Mouse (Mus musculus): Measurements from ENCODE around the gene Mmp27. TPM values are rescaled to one million over a fixed set of nuclear protein-coding genes. Genes with fewer than 3 reads are reported as not detected.

The Mmp27 gene
- polyA plus RNA-seq, 1 experiment from 2014 or later: not detected

DNA sequence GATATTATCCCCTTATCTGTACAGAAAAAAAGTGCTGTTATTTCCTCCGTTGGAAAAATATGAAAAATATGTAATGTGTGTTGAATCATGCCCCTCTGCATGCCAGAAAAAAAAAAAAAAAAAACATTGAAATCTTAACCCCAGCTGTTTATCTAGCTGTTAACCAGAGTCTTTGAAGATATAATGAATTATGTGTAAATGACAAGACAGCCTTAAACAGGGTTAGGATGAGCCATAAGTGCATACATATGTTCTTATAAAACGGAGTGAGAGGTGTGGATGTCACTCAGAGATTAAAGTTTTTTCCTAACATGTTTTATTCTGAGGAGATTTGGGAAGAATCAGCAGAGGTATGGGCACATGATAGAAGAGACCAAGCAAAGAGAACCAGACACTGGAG lies 3.3 kb upstream of the Mmp27 start:
- Histone ChIP-seq H3K4me2 (ENCODE audit: low read length) (no peak overlapping the region), H3K9ac (ENCODE audit: low read depth, low read length) (no peak overlapping the region), H3K27ac (no peak overlapping the region), H3K9me3 (replicated peaks; ENCODE audit: low read length) (no peaks in the 10 kb centered on the region), H3K4me1 (replicated peaks; ENCODE audit: insufficient read depth, low read length) (0 out of 2 replicates have a peak, but pooled peaks cover 3% of the 10 kb centered on the region), H3K36me3 (ENCODE audit: insufficient read depth, low read length) (no peaks in the 10 kb centered on the region), H3K4me3 (replicated peaks; ENCODE audit: low read depth, low read length) (no peak overlapping the region), H3K27me3 (ENCODE audit: insufficient read depth, low read length) (no peaks in the 10 kb centered on the region)
- ATAC-seq (replicated peaks; ENCODE audit: low FRiP score, low read depth) (no peak), DNase-seq (ENCODE audit: low spot score) (no peak)
- WGBS: 47% methylated on average over 2 of the region's 2 CpGs
- no peak for TF ChIP-seq CTCF (IDR thresholded peaks at IDR 0.05; ENCODE audit: low read depth)

- Histone ChIP-seq H3K9ac (ENCODE audit: low read depth, low read length) (no peak overlapping the region), H3K9me3 (replicated peaks; ENCODE audit: low read length) (no peaks in the 10 kb centered on the region), H3K36me3 (ENCODE audit: insufficient read depth, low read length) (no peaks in the 10 kb centered on the region), H3K4me2 (ENCODE audit: low read length) (no peak overlapping the region), H3K4me3 (replicated peaks; ENCODE audit: low read depth, low read length) (no peak overlapping the region), H3K4me1 (replicated peaks; ENCODE audit: insufficient read depth, low read length) (0 out of 2 replicates have a peak, but pooled peaks cover 3% of the 10 kb centered on the region), H3K27ac (no peak overlapping the region), H3K27me3 (ENCODE audit: insufficient read depth, low read length) (no peaks in the 10 kb centered on the region)
- 74% methylated on average over 1 of the region's 1 CpGs for WGBS
- no peak for ATAC-seq (replicated peaks; ENCODE audit: low FRiP score, low read depth)
- TF ChIP-seq CTCF (IDR thresholded peaks at IDR 0.05; ENCODE audit: low read depth): no peak
- no peak for DNase-seq (ENCODE audit: low spot score)
Observed at GRCm38 (mm10) chr9:7570485-7570884, 711 bp upstream of the Mmp27 start.

GRCm38 (mm10) chr9:7572188-7572587 lies 992 bp downstream of the Mmp27 start:
- 81% methylated on average over 7 of the region's 7 CpGs for WGBS
- TF ChIP-seq CTCF (IDR thresholded peaks at IDR 0.05; ENCODE audit: low read depth): no peak
- Histone ChIP-seq H3K36me3 (ENCODE audit: insufficient read depth, low read length) (no peaks in the 10 kb centered on the region), H3K4me3 (replicated peaks; ENCODE audit: low read depth, low read length) (no peak overlapping the region), H3K27ac (no peak overlapping the region), H3K27me3 (ENCODE audit: insufficient read depth, low read length) (no peaks in the 10 kb centered on the region), H3K4me2 (ENCODE audit: low read length) (no peak overlapping the region), H3K9me3 (replicated peaks; ENCODE audit: low read length) (no peaks in the 10 kb centered on the region), H3K4me1 (replicated peaks; ENCODE audit: insufficient read depth, low read length) (0 out of 2 replicates have a peak, but pooled peaks cover 3% of the 10 kb centered on the region), H3K9ac (ENCODE audit: low read depth, low read length) (no peak overlapping the region)
- ATAC-seq (replicated peaks; ENCODE audit: low FRiP score, low read depth) (no peak), DNase-seq (ENCODE audit: low spot score) (no peak)

DNA sequence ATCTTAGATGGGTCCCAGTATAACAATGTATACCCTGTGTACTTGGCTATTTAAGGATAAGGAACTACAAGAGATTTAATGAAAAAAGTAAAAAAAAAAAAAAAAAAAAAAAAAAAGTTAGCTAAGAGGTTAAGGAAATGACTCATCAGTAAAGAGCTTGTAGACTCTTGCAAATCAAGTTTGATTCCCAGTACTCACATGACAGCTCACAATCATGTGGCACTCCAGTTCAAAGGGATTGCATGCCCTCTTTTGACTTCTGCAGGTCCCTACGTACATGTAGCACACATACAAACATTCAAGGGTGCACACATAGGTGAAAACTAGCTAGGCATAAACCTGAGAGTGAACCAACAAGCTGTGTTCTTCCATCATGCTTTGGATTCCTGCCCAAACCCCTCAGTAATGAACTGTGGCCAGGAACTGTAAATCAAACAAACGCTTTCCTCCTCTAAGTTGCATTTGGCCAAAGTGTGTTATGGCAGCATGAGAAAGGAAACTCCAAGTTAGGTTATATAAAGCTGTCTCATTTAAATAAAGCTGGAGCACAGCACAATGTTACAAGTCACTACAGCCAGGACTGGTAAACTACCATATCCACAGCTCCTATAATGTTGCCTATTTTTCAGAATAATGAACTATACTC lies 1.6 kb downstream of the Mmp27 start:
- H3K9me3 ChIP-seq (replicated peaks; ENCODE audit: low read length): no peaks in the 10 kb centered on the region
- H3K27me3 ChIP-seq (ENCODE audit: insufficient read depth, low read length): no peaks in the 10 kb centered on the region
- DNase-seq (ENCODE audit: low spot score) (peak; percentile 52), ATAC-seq (replicated peaks; ENCODE audit: low FRiP score, low read depth) (no peak)
- H3K4me2 ChIP-seq (ENCODE audit: low read length): no peak overlapping the region
- no peak overlapping the region for H3K27ac ChIP-seq
- TF ChIP-seq CTCF (IDR thresholded peaks at IDR 0.05; ENCODE audit: low read depth): no peak
- H3K4me1 ChIP-seq (replicated peaks; ENCODE audit: insufficient read depth, low read length): 0 out of 2 replicates have a peak, but pooled peaks cover 3% of the 10 kb centered on the region
- H3K9ac ChIP-seq (ENCODE audit: low read depth, low read length): no peak overlapping the region
- H3K4me3 ChIP-seq (replicated peaks; ENCODE audit: low read depth, low read length): no peak overlapping the region
- 31% methylated on average over 2 of the region's 2 CpGs for WGBS
- H3K36me3 ChIP-seq (ENCODE audit: insufficient read depth, low read length): no peaks in the 10 kb centered on the region

- no peak for TF ChIP-seq CTCF (IDR thresholded peaks at IDR 0.05; ENCODE audit: low read depth)
- ATAC-seq (replicated peaks; ENCODE audit: low FRiP score, low read depth) (no peak), DNase-seq (ENCODE audit: low spot score) (no peak)
- H3K27ac ChIP-seq: no peak overlapping the region
- H3K36me3 ChIP-seq (ENCODE audit: insufficient read depth, low read length): no peaks in the 10 kb centered on the region
- H3K9me3 ChIP-seq (replicated peaks; ENCODE audit: low read length): no peaks in the 10 kb centered on the region
- H3K27me3 ChIP-seq (ENCODE audit: insufficient read depth, low read length): no peaks in the 10 kb centered on the region
- no peak overlapping the region for H3K4me2 ChIP-seq (ENCODE audit: low read length)
- H3K4me1 ChIP-seq (replicated peaks; ENCODE audit: insufficient read depth, low read length): 0 out of 2 replicates have a peak, but pooled peaks cover 3% of the 10 kb centered on the region
- H3K9ac ChIP-seq (ENCODE audit: low read depth, low read length): no peak overlapping the region
- 69% methylated on average over 3 of the region's 3 CpGs for WGBS
- no peak overlapping the region for H3K4me3 ChIP-seq (replicated peaks; ENCODE audit: low read depth, low read length)
Observed at GRCm38 (mm10) chr9:7575526-7575925, 4.3 kb downstream of the Mmp27 start.

DNA sequence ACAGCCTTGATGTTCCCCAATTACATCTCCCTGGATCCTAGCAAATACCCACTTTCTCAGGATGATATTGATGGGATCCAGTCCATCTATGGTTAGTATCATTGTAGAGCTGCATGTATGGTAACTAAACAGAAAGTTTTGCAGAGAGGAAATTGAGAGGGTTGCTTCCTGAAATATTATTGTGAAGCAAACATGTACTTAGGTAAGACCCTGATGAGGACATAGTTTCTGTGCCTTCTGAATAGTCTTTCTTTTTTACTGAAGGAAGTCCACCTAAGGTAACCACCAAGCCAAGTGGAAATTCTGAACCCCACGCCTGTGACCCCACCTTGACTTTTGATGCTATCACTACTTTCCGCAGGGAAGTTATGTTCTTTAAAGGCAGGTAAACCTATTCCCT lies 6.2 kb downstream of the Mmp27 start:
- H3K9me3 ChIP-seq (replicated peaks; ENCODE audit: low read length): no peaks in the 10 kb centered on the region
- H3K27ac ChIP-seq: no peak overlapping the region

DNA sequence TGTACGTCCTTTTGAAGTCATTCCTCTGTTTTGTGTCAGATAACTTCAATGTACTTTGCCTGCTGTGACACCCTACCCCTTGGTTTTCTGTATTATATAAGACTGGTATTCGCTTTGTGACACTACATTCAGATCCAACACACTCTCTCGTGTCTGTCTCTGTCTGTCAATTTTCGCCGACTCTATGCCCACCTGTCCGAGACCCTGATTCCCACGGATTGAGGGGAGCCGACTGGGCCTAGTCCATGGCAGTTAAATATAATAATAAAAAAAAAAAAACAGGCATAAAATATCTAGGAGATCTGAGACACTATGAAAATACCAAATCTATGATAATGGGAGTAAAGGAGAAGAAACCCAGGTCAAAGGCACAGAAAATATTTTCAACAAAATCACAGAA lies 18.9 kb downstream of the Mmp27 start:
- DNase-seq (ENCODE audit: low spot score) (no peak), ATAC-seq (replicated peaks; ENCODE audit: low FRiP score, low read depth) (no peak)
- no peak overlapping the region for H3K27ac ChIP-seq
- H3K9ac ChIP-seq (ENCODE audit: low read depth, low read length): no peak overlapping the region
- WGBS: 79% methylated on average over 8 of the region's 8 CpGs
- no peak overlapping the region for H3K4me3 ChIP-seq (replicated peaks; ENCODE audit: low read depth, low read length)
- H3K9me3 ChIP-seq (replicated peaks; ENCODE audit: low read length): no peaks in the 10 kb centered on the region
- H3K4me1 ChIP-seq (replicated peaks; ENCODE audit: insufficient read depth, low read length): no peaks in the 10 kb centered on the region
- H3K4me2 ChIP-seq (ENCODE audit: low read length): no peak overlapping the region
- no peaks in the 10 kb centered on the region for H3K27me3 ChIP-seq (ENCODE audit: insufficient read depth, low read length)
- TF ChIP-seq CTCF (IDR thresholded peaks at IDR 0.05; ENCODE audit: low read depth): no peak
- H3K36me3 ChIP-seq (ENCODE audit: insufficient read depth, low read length): no peaks in the 10 kb centered on the region

More for the DNA sequence above, 6.2 kb downstream of the Mmp27 start:
- Histone ChIP-seq H3K4me2 (ENCODE audit: low read length) (no peak overlapping the region), H3K9ac (ENCODE audit: low read depth, low read length) (no peak overlapping the region), H3K36me3 (ENCODE audit: insufficient read depth, low read length) (no peaks in the 10 kb centered on the region), H3K27me3 (ENCODE audit: insufficient read depth, low read length) (no peaks in the 10 kb centered on the region), H3K4me1 (replicated peaks; ENCODE audit: insufficient read depth, low read length) (no peaks in the 10 kb centered on the region), H3K4me3 (replicated peaks; ENCODE audit: low read depth, low read length) (no peak overlapping the region)
- no peak for DNase-seq (ENCODE audit: low spot score)
- no peak for TF ChIP-seq CTCF (IDR thresholded peaks at IDR 0.05; ENCODE audit: low read depth)
- WGBS: 85% methylated on average over 2 of the region's 2 CpGs
- no peak for ATAC-seq (replicated peaks; ENCODE audit: low FRiP score, low read depth)

Measured in kidney, postnatal 0 days (tissue).